Mouse (Mus musculus): ENCODE measurements around the gene Adh4. TPM values are rescaled to one million over a fixed set of nuclear protein-coding genes. Genes with fewer than 3 reads are reported as not detected.

The Adh4 gene
- polyA plus RNA-seq, 1 experiment = not detected

GRCm38 (mm10) chr3:138420385-138420784 lies 5.1 kb downstream of the Adh4 start:
- H3ac ChIP-seq (ENCODE audit: control insufficient read depth, insufficient read length) = no peak overlapping the region
- TF ChIP-seq TCF3 (IDR thresholded peaks at IDR 0.05; ENCODE audit: insufficient read length, low read depth) (no peak), REST (IDR thresholded peaks at IDR 0.05; ENCODE audit: insufficient read depth, insufficient read length) (no peak), CEBPB (IDR thresholded peaks at IDR 0.05; ENCODE audit: insufficient read depth, poor library complexity, severe bottlenecking) (no peak), POLR2A (IDR thresholded peaks at IDR 0.05; ENCODE audit: insufficient read length, low read depth) (no peak), E2F4 (IDR thresholded peaks at IDR 0.05; ENCODE audit: insufficient read depth) (no peak), POLR2AphosphoS2 (IDR thresholded peaks at IDR 0.05; ENCODE audit: insufficient read length, low read depth) (no peak), MYOG (IDR thresholded peaks at IDR 0.05; ENCODE audit: control insufficient read depth in 1 of 3, insufficient read depth in 1 of 3, insufficient read length in 2 of 3, low read depth in 2 of 3) (no peak), MAX (IDR thresholded peaks at IDR 0.05; ENCODE audit: low read depth) (no peak), TCF12 (IDR thresholded peaks at IDR 0.05; ENCODE audit: insufficient read depth, poor library complexity, severe bottlenecking) (no peak), MYOD1 (IDR thresholded peaks at IDR 0.05; ENCODE audit: control insufficient read depth in 1 of 3, insufficient read length in 2 of 3, low read depth in 2 of 3) (no peak), USF1 (IDR thresholded peaks at IDR 0.05; ENCODE audit: low read depth) (no peak), SRF (IDR thresholded peaks at IDR 0.05; ENCODE audit: control insufficient read depth, insufficient read length, low read depth) (no peak)

GRCm38 (mm10) chr3:138423664-138424063 lies 8.4 kb downstream of the Adh4 start:
- no peak overlapping the region for H3ac ChIP-seq (ENCODE audit: control insufficient read depth, insufficient read length)
- no peaks in the 10 kb centered on the region for H3K27me3 ChIP-seq (ENCODE audit: control insufficient read depth, insufficient read depth, insufficient read length)
- no peak for TF ChIP-seq SRF (IDR thresholded peaks at IDR 0.05; ENCODE audit: control insufficient read depth, insufficient read length, low read depth)
- TF ChIP-seq POLR2AphosphoS2 (IDR thresholded peaks at IDR 0.05; ENCODE audit: insufficient read length, low read depth) = no peak
- no peak for TF ChIP-seq USF1 (IDR thresholded peaks at IDR 0.05; ENCODE audit: low read depth)
- no peak for TF ChIP-seq MYOG (IDR thresholded peaks at IDR 0.05; ENCODE audit: control insufficient read depth in 1 of 3, insufficient read depth in 1 of 3, insufficient read length in 2 of 3, low read depth in 2 of 3)
- no peak for TF ChIP-seq MAX (IDR thresholded peaks at IDR 0.05; ENCODE audit: low read depth)
- H3K4me3 ChIP-seq = no peak overlapping the region
- no peaks in the 10 kb centered on the region for H3K36me3 ChIP-seq (ENCODE audit: control insufficient read depth, insufficient read depth)
- H3K79me2 ChIP-seq (ENCODE audit: control insufficient read depth, insufficient read depth) = no peaks in the 10 kb centered on the region
- no peak overlapping the region for H3K4me2 ChIP-seq (ENCODE audit: low read depth)

More at GRCm38 (mm10) chr3:138420385-138420784, 5.1 kb downstream of the Adh4 start:
- Histone ChIP-seq H3K36me3 (ENCODE audit: control insufficient read depth, insufficient read depth) (no peaks in the 10 kb centered on the region), H3K27me3 (ENCODE audit: control insufficient read depth, insufficient read depth, insufficient read length) (no peaks in the 10 kb centered on the region), H3K4me2 (ENCODE audit: low read depth) (no peak overlapping the region), H3K4me3 (no peak overlapping the region), H3K79me2 (ENCODE audit: control insufficient read depth, insufficient read depth) (no peaks in the 10 kb centered on the region)

GRCm38 (mm10) chr3:138424247-138424646 lies 9.0 kb downstream of the Adh4 start:
- H3K27me3 ChIP-seq (ENCODE audit: control insufficient read depth, insufficient read depth, insufficient read length) = no peaks in the 10 kb centered on the region
- no peaks in the 10 kb centered on the region for H3K79me2 ChIP-seq (ENCODE audit: control insufficient read depth, insufficient read depth)
- H3ac ChIP-seq (ENCODE audit: control insufficient read depth, insufficient read length) = no peak overlapping the region
- no peak overlapping the region for H3K4me2 ChIP-seq (ENCODE audit: low read depth)
- no peak overlapping the region for H3K4me3 ChIP-seq
- TF ChIP-seq TCF3 (IDR thresholded peaks at IDR 0.05; ENCODE audit: insufficient read length, low read depth) (no peak), CEBPB (IDR thresholded peaks at IDR 0.05; ENCODE audit: insufficient read depth, poor library complexity, severe bottlenecking) (no peak), E2F4 (IDR thresholded peaks at IDR 0.05; ENCODE audit: insufficient read depth) (no peak), TCF12 (IDR thresholded peaks at IDR 0.05; ENCODE audit: insufficient read depth, poor library complexity, severe bottlenecking) (no peak), POLR2A (IDR thresholded peaks at IDR 0.05; ENCODE audit: insufficient read length, low read depth) (no peak), POLR2AphosphoS2 (IDR thresholded peaks at IDR 0.05; ENCODE audit: insufficient read length, low read depth) (no peak), USF1 (IDR thresholded peaks at IDR 0.05; ENCODE audit: low read depth) (no peak), MYOG (IDR thresholded peaks at IDR 0.05; ENCODE audit: control insufficient read depth in 1 of 3, insufficient read depth in 1 of 3, insufficient read length in 2 of 3, low read depth in 2 of 3) (no peak)
- H3K36me3 ChIP-seq (ENCODE audit: control insufficient read depth, insufficient read depth) = no peaks in the 10 kb centered on the region

DNA sequence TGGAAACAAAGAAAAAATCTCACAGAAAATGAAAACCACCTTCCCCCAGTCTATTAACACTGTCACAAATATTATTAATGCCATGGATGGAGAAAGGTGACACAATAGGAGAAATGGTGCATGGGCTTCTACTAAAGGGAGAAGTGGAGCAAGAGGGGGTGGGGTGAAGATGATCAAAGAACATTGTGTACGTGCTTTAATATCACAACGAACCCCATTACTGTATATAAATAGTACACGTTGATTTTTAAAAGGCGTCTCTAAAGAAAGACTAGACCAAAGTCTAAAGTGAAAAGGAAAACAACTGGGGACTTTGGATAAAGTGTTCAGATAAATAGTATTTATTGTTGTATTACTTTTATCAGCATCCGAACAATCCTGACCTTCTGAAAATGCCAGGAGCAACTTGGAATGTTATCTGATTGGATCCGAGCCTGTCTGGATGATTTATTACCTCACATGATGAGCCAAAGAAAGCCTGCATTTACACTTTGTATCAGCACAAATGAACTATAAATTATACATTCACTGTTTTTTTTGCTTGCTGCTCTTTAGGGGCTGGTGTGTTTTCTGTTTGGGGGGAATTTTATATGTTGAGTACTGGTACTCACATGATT lies 15.2 kb downstream of the Adh4 start:
- Histone ChIP-seq H3K27me3 (ENCODE audit: control insufficient read depth, insufficient read depth, insufficient read length) (peaks cover 6% of the 10 kb centered on the region), H3K36me3 (ENCODE audit: control insufficient read depth, insufficient read depth) (no peaks in the 10 kb centered on the region), H3ac (ENCODE audit: control insufficient read depth, insufficient read length) (no peak overlapping the region), H3K79me2 (ENCODE audit: control insufficient read depth, insufficient read depth) (no peaks in the 10 kb centered on the region), H3K4me3 (no peak overlapping the region), H3K4me2 (ENCODE audit: low read depth) (no peak overlapping the region)
- TF ChIP-seq SRF (IDR thresholded peaks at IDR 0.05; ENCODE audit: control insufficient read depth, insufficient read length, low read depth) = no peak
- no peak for TF ChIP-seq TCF12 (IDR thresholded peaks at IDR 0.05; ENCODE audit: insufficient read depth, poor library complexity, severe bottlenecking)
- no peak for TF ChIP-seq MAX (IDR thresholded peaks at IDR 0.05; ENCODE audit: low read depth)
- TF ChIP-seq REST (IDR thresholded peaks at IDR 0.05; ENCODE audit: insufficient read depth, insufficient read length) = no peak
- no peak for TF ChIP-seq MYOD1 (IDR thresholded peaks at IDR 0.05; ENCODE audit: control insufficient read depth in 1 of 3, insufficient read length in 2 of 3, low read depth in 2 of 3)

- H3K27me3 ChIP-seq (ENCODE audit: control insufficient read depth, insufficient read depth, insufficient read length) = peaks cover 6% of the 10 kb centered on the region
- no peak overlapping the region for H3K4me3 ChIP-seq
- H3ac ChIP-seq (ENCODE audit: control insufficient read depth, insufficient read length) = no peak overlapping the region
- H3K4me2 ChIP-seq (ENCODE audit: low read depth) = no peak overlapping the region
- TF ChIP-seq TCF3 (IDR thresholded peaks at IDR 0.05; ENCODE audit: insufficient read length, low read depth) (no peak), POLR2AphosphoS2 (IDR thresholded peaks at IDR 0.05; ENCODE audit: insufficient read length, low read depth) (no peak), USF1 (IDR thresholded peaks at IDR 0.05; ENCODE audit: low read depth) (no peak), POLR2A (IDR thresholded peaks at IDR 0.05; ENCODE audit: insufficient read length, low read depth) (no peak), MAX (IDR thresholded peaks at IDR 0.05; ENCODE audit: low read depth) (no peak), SRF (IDR thresholded peaks at IDR 0.05; ENCODE audit: control insufficient read depth, insufficient read length, low read depth) (no peak), REST (IDR thresholded peaks at IDR 0.05; ENCODE audit: insufficient read depth, insufficient read length) (no peak)
- no peaks in the 10 kb centered on the region for H3K36me3 ChIP-seq (ENCODE audit: control insufficient read depth, insufficient read depth)
- no peaks in the 10 kb centered on the region for H3K79me2 ChIP-seq (ENCODE audit: control insufficient read depth, insufficient read depth)
Observed at GRCm38 (mm10) chr3:138431835-138432234, 16.6 kb downstream of the Adh4 start.
